Mouse (Mus musculus) cerebellum, adult 2 months (tissue): ENCODE results near the gene Gm7168. TPM values are rescaled to one million over a fixed set of nuclear protein-coding genes. Genes with fewer than 3 reads are reported as not detected.
"Not testable (repeated sequence)": the region's sequence is repeated elsewhere in the genome, so short reads cannot be mapped to it uniquely, and the experiment has no call there.

Experiments
- DNase-seq, 2 experiments: peaks; one replicate each; pipeline ENCODE4 v3.0.0; 2021
- H3K27ac ChIP-seq: fragments of 200-500 bp; 2 replicates; pipeline ENCODE4 v1.5.1; 2012; ENCODE audit warnings: low read length, control low read depth, inconsistent platforms; ENCODE audit not compliant: insufficient read depth
- H3K27me3 ChIP-seq: fragments of 200-500 bp; 2 replicates; pipeline ENCODE4 v1.6.1; 2012; ENCODE audit warnings: inconsistent platforms, mild to moderate bottlenecking, low read length, moderate library complexity; ENCODE audit not compliant: control insufficient read depth, insufficient read depth
- H3K4me1 ChIP-seq: fragments of 200-500 bp; 2 replicates; pipeline ENCODE4 v1.6.1; 2011; ENCODE audit warnings: low read length; ENCODE audit not compliant: control insufficient read depth, insufficient read depth
- H3K4me3 ChIP-seq: fragments of 200-500 bp; replicated peaks from 2 replicates; pipeline ENCODE3; 2011; ENCODE audit warnings: mild to moderate bottlenecking, low read depth, low read length, control low read depth; ENCODE audit not compliant: insufficient read depth
- CTCF ChIP-seq: fragments of 200-500 bp; IDR thresholded peaks from 2 replicates; pipeline ENCODE4 v1.5.1; 2011; ENCODE audit warnings: low read depth, mild to moderate bottlenecking, control low read depth, low read length, moderate library complexity, borderline replicate concordance; ENCODE audit not compliant: insufficient read depth
- POLR2A ChIP-seq: fragments of 200-500 bp; IDR thresholded peaks from 2 replicates; pipeline ENCODE4 v1.6.1; 2011; ENCODE audit warnings: low read length, control low read depth, borderline replicate concordance; ENCODE audit not compliant: insufficient read depth
- WGBS: fragments of 180-500 bp; shearing (Covaris S2); methylation state at CpG from one replicate; pipeline ENCODE4 v1.1.7; 2018; 5-methylcytosine and 5-hydroxymethylcytosine counted together
- polyA plus RNA-seq: library from polyadenylated mRNA; depleted of rRNA; stranded (reverse); fragments of >200 nt; gene quantifications from 2 replicates; pipeline ENCODE4 v1.2.3, GENCODE M21; 2012

Gm7168 gene
- polyA plus RNA-seq, 1 experiment = not detected

DNA sequence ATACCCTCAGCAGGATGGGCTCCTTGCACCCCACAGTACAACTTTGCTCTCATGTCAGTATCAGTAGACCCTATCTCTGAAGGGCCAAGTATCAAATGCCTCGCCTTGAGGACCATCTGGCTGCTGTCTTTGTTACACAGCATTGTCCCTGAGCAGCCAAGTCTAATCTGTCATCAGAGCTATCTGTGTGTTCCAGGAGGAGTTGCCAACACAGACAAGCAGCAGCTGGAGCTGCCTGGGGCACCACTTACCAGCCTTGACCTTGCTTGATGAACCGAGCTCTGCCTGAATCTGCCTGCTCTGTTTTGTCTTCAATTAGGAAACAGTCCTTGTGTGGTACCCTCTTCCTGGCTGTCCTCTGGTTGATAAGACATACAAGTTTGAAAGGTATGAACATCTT, 24.8 kb upstream of the Gm7168 start:
- peak in 1 of 2 experiments; percentile 11 for DNase-seq
- H3K4me3 ChIP-seq = no peak overlapping the region
- no peak for TF ChIP-seq CTCF
- no peak for TF ChIP-seq POLR2A
- WGBS = 51% methylated on average over 2 of the region's 2 CpGs
- no peaks in the 10 kb centered on the region; the same call in 1 of the 2 replicates for H3K27me3 ChIP-seq
- no peak overlapping the region for H3K27ac ChIP-seq
- H3K4me1 ChIP-seq = no peaks in the 10 kb centered on the region

DNA sequence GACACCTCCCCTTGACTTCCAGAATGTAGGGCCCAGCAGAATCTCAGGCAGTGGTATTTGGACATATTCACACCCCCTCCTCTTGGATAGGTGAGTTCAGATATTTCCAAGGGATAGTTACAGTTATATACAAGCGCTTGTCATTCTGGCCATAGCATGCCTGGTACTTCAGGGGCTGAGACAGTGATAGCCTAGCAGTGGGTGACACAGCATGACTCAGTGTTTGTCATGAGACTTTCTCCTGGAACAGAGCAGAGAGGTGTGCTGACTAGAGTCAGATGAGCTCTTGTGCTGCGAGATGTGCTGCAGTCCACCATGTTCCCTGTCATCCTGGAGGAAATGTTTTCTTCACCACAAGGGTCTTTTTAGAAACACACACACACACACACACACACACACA, 23.6 kb upstream of the Gm7168 start:
- no peaks in the 10 kb centered on the region; the same call in 1 of the 2 replicates for H3K27me3 ChIP-seq
- 99% methylated on average over 2 of the region's 2 CpGs for WGBS
- DNase-seq = no peak
- no peak overlapping the region for H3K4me3 ChIP-seq
- TF ChIP-seq POLR2A (no peak), CTCF (no peak)
- H3K27ac ChIP-seq = no peak overlapping the region
- no peaks in the 10 kb centered on the region for H3K4me1 ChIP-seq

DNA sequence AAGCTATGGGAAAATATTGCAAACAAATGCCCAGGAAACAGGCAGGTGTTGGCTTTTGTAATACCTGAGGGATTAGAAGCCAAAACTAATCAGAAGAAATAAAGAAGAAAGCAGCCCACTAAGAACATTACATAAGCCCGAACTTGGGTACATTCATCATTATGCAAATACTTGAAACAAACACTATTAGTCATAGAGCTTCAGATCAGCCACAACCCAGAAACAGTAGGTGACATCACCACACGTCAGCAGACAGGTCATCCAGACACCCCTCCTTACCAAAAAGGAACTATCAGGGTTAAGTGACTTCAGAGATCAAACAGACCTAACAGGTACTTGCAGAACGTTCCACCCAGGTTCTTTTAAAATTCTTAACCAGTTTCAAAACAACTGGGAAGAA, 22.2 kb upstream of the Gm7168 start:
- DNase-seq = no peak
- 82% methylated on average over 3 of the region's 3 CpGs for WGBS
- TF ChIP-seq CTCF = no peak
- no peak for TF ChIP-seq POLR2A

DNA sequence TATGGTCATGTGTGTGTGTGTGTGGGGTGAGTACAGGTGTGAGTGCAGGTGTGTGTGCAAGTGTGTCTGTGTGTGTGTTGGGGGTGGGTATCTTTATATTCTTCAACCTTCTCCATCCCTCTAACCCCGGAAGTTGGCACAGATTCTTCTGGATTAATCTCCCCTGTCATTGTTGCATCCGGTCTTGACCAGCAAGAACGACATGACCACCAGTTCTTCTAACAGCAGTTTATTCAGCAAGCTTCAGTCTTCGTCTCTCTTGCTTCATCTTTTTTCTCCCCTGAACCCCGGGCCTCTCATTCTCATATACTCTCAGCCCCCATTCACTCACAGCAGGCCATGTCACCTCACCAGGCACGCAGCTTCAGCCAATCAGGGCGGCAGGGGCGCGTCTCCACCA, 17.8 kb upstream of the Gm7168 start:
- WGBS = 84% methylated on average over 9 of the region's 9 CpGs
- TF ChIP-seq POLR2A (no peak), CTCF (no peak)

More for the DNA sequence above, 22.2 kb upstream of the Gm7168 start:
- Histone ChIP-seq H3K4me1 (no peaks in the 10 kb centered on the region), H3K4me3 (no peak overlapping the region), H3K27ac (no peak overlapping the region), H3K27me3 (no peaks in the 10 kb centered on the region; the same call in 1 of the 2 replicates)

DNA sequence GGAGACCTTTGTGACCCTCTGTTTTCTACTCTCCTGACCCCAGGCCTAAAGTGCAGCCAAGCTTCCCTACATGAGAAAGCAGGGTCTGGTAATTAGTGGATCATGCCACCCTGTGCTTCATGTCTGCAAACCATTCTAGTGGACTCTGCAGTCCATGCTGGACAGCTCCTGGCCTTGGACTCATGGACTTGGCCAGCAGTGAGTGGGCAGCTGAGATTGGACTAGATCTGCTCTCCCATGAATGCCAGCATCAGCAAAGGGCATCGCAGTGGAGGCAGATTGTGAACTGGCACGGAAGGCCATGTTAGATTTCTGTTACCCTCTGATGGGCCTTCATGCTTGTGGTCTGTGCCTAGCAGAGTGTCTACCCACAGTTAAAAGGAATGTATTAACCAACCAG, 12.8 kb upstream of the Gm7168 start:
- not testable (repeated sequence) for H3K4me3 ChIP-seq, DNase-seq, H3K4me1 ChIP-seq, H3K27me3 ChIP-seq, H3K27ac ChIP-seq
- WGBS = 27% methylated on average over 2 of the region's 2 CpGs

More for the DNA sequence above, 17.8 kb upstream of the Gm7168 start:
- Histone ChIP-seq H3K27ac (no peak overlapping the region), H3K4me3 (no peak overlapping the region), H3K4me1 (no peaks in the 10 kb centered on the region), H3K27me3 (no peaks in the 10 kb centered on the region; the same call in 1 of the 2 replicates)
- no peak for DNase-seq

DNA sequence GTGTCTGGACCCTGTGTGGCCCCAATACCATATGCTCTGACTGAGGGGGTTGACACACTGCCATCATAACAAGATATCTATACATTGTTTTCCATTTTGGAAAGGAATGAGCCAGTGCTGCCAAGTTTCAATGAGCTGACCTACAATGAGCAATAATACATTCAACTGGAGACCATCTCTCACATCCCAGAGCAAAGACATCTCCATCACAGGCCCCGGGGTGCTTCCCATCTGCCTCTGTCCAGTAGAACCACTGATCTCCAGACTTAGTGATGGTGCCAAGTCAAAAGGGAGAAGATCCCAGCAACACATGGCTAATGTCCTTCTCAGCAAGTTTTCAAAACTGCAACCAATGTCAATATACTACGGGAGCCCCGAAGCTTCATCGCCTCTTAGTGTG, 10.4 kb upstream of the Gm7168 start:
- no peak overlapping the region for H3K27ac ChIP-seq
- no peaks in the 10 kb centered on the region for H3K27me3 ChIP-seq
- H3K4me1 ChIP-seq = 0 out of 2 replicates have a peak, but pooled peaks cover 3% of the 10 kb centered on the region
- no peak overlapping the region for H3K4me3 ChIP-seq
- 86% methylated on average over 4 of the region's 4 CpGs for WGBS
- TF ChIP-seq CTCF = no peak
- TF ChIP-seq POLR2A = no peak
- DNase-seq = no peak

DNA sequence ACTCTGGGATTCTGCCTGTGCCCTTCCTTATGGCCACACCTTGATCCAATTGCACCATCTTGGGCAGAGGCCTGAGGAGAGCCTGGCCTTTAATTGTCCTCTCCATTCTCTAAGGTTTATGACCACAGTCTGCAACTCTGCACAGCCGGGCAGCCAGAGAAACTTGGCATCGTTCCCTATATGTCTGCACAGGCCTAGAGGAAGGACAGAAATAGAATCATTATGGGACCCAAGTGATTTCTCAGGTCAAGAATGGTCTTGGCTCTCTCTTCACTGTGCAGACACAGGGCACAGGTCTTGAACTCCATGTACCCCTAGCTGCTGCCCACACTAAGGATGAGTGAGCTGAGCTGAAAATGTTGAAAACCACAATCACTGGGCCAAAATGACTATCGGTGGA, 9.5 kb upstream of the Gm7168 start:
- H3K27ac ChIP-seq = no peak overlapping the region
- WGBS = 51% methylated on average over 3 of the region's 3 CpGs
- no peak for TF ChIP-seq POLR2A
- TF ChIP-seq CTCF = no peak
- H3K4me3 ChIP-seq = no peak overlapping the region
- peak in 1 of 2 experiments; percentile 10 for DNase-seq
- no peaks in the 10 kb centered on the region for H3K27me3 ChIP-seq
- H3K4me1 ChIP-seq = 0 out of 2 replicates have a peak, but pooled peaks cover 3% of the 10 kb centered on the region

DNA sequence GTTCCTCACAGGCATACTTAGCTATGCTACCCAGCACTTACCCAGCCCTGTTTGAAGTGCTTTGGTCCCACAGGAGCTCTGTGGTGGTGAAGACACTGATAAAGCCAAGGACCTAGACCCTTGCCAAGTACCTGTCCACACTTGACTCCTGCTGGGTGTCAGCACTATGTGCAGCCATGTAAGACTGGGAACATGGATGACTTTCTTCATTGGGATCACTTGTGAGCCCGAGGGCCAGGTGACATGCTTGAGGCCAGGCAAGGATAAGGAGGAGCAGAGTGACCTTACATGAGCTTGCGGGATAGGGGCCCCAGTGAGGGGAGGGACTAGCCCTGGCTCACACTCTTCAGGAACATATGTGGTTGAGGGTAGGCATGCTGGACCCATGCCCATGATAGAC, 8.9 kb upstream of the Gm7168 start:
- H3K4me3 ChIP-seq, H3K4me1 ChIP-seq, DNase-seq, H3K27me3 ChIP-seq, H3K27ac ChIP-seq: not testable (repeated sequence)
- WGBS = 87% methylated on average over 2 of the region's 2 CpGs

DNA sequence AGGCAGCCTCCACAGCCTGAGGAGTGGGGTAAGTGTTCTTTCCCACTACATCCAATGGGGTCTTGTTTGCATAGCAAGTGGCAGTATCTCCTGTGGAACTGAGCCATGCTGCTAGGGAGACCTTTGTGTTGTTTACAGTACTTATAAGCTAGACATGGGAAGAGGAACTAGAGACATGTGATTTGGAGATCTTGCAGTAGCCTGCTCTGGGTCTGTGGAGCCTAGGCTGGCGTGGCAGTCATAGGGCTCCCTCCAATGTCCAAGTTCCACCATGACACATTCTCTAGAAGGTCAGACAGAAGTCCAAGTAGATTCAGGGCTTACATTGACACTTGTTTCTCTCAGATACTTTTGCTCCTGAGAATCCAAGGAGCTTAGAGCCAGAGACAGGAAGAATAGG, 7.7 kb upstream of the Gm7168 start:
- DNase-seq = no peak
- 92% methylated on average over 1 of the region's 1 CpGs for WGBS

DNA sequence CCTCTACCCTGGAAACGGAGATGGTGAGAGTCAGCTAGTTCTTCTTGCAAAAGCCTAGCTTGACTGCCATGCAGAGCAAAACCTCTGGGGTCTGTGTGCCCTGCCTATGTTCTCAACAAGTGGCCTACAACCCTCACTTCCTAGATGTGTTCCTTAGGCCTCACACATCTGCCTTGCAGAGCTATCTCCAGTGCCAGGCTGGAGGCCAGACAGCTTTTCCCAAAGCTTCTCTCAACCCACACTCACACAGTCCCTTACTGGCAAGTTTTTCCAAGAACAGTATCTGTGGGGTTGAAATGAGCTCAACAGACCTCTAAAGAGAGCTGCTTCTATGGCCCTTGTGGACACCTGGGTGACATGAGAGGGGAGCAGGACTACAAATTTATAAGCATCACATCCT, 3.4 kb downstream of the Gm7168 start:
- H3K4me1 ChIP-seq, H3K27me3 ChIP-seq, H3K27ac ChIP-seq, DNase-seq, H3K4me3 ChIP-seq: not testable (repeated sequence)
- WGBS = 90% methylated on average over 1 of the region's 1 CpGs

More for the DNA sequence above, 7.7 kb upstream of the Gm7168 start:
- no peak overlapping the region for H3K27ac ChIP-seq
- no peak overlapping the region for H3K4me3 ChIP-seq
- no peak for TF ChIP-seq POLR2A
- no peak for TF ChIP-seq CTCF
- H3K27me3 ChIP-seq = no peaks in the 10 kb centered on the region
- 0 out of 2 replicates have a peak, but pooled peaks cover 3% of the 10 kb centered on the region for H3K4me1 ChIP-seq

DNA sequence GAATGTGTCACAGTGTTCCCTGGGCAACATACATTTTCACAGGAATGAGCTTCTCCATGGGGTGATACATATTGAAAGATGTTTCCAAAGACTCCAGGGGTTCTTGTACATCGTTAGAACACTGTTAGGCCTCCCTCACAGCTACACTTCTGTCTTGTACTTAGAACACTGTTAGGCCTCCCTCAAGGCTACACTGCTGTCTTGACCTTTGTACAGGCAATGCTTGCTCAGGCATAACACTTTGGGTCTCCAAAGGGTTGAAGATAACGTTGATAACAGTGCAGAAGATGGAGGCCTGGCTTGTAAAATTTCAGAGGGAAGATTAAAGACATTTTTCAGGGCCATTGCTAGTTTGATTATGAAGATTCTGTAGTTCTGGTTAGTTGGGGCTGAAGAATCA, 10.0 kb downstream of the Gm7168 start:
- 30% methylated on average over 1 of the region's 2 CpGs for WGBS

DNA sequence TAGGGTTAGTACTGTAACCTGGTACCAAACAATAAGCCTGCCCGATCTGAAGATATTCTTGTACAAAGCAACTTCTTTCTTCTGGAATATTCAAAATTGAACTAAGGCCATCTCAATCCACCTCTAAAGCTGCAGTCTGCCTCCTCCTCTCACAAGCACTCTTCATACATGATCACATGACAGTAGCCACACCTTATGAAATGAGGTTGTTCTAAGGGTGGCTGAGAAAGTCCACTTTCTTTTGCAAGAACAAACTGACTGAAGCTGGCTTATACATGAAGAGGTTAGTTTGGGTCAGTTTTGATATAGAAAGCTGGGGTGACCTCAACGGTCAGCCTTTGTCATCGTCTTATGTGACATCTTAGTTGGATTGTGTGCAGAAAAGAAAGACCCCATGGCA, 14.1 kb downstream of the Gm7168 start:
- not testable (repeated sequence) for H3K27me3 ChIP-seq, H3K4me1 ChIP-seq, H3K27ac ChIP-seq, H3K4me3 ChIP-seq, DNase-seq
- WGBS = 86% methylated on average over 3 of the region's 3 CpGs

More for the DNA sequence above, 10.0 kb downstream of the Gm7168 start:
- not testable (repeated sequence) for H3K27me3 ChIP-seq, DNase-seq, H3K4me1 ChIP-seq, H3K27ac ChIP-seq, H3K4me3 ChIP-seq
